Mouse (Mus musculus): ENCODE data around the gene Mrpl14.

- no peak for TF ChIP-seq TAL1 (conservative IDR thresholded peaks at IDR 0.05; ENCODE audit: low read depth, low read length)
- TF ChIP-seq CTCF (IDR thresholded peaks at IDR 0.05; ENCODE audit: low read depth, low read length): no peak
These were observed 32.9 kb upstream of the Mrpl14 start for GRCm38 (mm10) chr17:45653233-45653632.
